Mouse (Mus musculus): ENCODE data around the gene Mgat4b.

- TF ChIP-seq CTCF (conservative IDR thresholded peaks at IDR 0.05; ENCODE audit: low read length): no peak
- TF ChIP-seq POU5F1 (IDR thresholded peaks at IDR 0.05; ENCODE audit: borderline replicate concordance, low read length): no peak
Measured at GRCm38 (mm10) chr11:50211322-50212059, 801 bp downstream of the Mgat4b start.
